Mouse (Mus musculus) liver, adult (tissue): Measurements from ENCODE around the gene Arhgap21.

Experiments used
- GATA4 ChIP-seq: IDR thresholded peaks from 2 replicates; pipeline ENCODE4 v1.6.1; 2014; ENCODE audit warnings: mild to moderate bottlenecking, low read length; ENCODE audit not compliant: insufficient replicate concordance

The Arhgap21 gene

DNA sequence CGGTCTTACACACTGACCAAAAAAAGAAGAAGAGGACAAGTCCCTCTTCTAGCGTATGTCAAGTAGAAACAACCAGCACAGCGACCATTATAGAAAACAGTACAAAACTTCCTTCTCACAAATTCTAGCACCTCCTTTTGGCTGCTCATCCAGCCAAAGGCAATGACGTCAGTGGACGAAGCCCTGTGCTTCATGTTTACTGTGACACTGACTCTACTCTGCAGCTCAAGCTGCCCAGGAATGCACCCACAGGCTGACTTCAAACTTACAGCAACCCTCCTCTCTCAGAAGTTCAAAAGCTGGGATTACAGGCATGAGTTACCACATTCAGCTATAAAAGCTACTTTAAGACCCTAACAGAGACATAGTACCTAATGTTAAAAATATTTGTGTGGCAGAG is 72.2 kb downstream of the Arhgap21 start:
- TF ChIP-seq GATA4 = no peak

DNA sequence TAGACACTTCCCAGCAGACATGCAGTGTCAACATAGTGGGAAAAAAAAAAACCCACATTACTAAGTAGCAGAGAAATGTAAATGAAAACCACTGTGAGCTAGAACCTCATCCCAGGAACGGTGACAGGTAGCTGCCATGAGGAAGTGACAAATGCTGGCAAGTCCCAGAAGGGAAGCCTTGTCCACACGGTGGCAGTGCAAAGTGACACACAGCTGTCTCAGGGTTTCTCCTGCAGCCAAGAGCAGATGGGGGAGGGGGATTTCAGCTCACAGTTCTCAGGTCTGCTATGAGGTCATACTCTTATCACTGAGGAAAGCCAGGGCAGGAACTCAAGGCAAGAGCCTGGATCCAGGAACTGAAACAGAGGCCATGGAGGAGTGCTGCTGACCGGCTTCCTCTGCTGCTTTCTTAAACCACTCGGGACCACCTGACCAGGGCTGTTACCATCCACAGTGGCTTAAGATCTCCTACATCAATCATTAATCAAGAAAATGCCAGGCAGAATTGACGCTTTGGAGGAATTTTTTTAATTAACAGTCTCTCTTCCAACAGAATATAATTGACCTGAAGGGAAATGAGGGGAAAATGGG is 74.5 kb downstream of the Arhgap21 start:
- no peak for TF ChIP-seq GATA4

DNA sequence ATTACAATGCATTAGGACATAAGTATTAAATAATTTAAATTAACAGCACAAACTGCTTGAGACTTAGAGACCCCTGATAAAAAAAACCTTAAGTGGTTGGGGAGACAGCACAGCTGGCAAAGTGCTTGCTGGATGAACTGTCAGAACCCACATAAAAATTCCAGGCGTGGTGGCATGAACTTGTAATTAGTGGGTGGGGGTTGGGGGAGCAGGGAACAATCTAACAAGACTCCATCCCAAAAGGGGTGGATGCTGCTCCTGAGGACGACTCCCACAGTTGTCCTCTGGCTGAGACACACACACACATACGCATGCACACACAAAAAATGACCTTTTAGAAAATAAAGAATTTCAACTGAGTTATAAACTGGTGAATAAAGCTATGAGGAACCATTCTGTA is 79.9 kb downstream of the Arhgap21 start:
- TF ChIP-seq GATA4 = no peak

DNA sequence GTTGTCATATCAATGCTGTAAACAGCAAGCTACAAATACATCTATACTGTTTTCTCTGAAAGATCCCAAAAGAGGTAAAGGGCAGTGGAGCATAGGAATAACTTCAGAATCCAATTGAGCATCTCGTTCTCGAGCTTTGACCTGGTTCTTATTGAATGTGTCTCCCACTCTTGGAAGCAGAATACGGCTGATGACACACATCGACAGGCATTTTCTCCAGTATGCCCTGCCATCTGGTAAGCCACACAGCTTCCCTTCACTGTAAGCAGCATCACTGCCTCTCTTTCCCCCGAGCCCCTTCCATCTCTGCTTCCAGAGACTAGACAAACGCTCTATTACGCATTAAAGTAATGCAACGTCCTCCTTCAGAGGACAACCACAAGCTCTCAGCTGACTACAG is 85.4 kb downstream of the Arhgap21 start:
- TF ChIP-seq GATA4 = no peak

DNA sequence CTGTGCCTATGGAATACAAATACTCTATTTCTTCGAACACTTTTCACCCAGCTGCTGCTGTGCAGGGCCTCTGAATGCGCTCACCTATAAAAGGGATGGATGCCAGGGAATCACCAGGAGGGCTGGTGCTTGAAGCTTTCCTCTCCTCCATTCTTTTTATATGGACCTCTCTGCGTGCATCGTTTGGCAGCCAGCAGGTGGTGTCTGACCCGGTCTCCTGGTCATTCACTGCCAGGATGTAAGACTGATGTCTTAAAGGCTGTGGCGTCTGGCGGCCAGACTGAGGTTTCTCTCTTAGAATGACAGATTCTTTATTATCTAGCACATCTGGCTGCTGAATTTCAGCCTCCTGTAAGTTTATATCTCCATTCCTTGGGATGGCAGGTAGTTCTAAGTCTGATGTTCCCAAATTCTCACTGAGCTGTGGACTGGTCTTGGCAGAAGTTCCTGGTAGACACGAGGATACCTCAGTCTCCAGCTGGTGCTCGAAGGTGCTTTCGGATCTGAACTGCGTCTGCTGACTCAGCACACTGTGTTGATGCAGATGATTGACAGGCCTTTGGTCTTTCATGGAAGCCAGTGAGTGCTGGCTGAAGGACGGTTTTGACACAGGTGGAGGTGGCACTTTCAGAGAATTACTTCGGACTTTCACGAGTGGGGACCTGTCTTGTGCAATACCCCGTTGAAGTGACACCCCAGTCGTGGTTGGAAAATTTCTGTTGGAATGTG is 88.6 kb downstream of the Arhgap21 start:
- TF ChIP-seq GATA4 = no peak

DNA sequence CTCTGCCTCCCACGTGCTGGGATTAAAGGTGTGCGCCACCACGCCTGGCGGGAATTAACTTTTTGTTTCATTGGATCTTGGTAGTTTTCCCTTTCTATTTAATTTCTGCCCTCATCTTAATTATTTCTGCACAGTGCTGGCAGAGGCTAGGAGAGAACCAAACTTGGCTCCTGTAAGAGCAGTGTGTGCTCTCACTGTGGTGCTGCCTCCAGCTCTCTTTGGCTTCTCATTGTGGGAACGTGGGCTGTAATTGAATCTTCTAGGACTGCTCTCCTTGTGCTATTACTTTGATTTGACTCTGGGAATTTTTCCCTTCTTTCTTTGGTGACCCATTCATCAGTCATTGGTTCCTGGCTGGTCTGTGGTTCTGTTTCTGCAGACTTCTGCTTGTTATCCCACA is 94.1 kb downstream of the Arhgap21 start:
- TF ChIP-seq GATA4 = no peak

DNA sequence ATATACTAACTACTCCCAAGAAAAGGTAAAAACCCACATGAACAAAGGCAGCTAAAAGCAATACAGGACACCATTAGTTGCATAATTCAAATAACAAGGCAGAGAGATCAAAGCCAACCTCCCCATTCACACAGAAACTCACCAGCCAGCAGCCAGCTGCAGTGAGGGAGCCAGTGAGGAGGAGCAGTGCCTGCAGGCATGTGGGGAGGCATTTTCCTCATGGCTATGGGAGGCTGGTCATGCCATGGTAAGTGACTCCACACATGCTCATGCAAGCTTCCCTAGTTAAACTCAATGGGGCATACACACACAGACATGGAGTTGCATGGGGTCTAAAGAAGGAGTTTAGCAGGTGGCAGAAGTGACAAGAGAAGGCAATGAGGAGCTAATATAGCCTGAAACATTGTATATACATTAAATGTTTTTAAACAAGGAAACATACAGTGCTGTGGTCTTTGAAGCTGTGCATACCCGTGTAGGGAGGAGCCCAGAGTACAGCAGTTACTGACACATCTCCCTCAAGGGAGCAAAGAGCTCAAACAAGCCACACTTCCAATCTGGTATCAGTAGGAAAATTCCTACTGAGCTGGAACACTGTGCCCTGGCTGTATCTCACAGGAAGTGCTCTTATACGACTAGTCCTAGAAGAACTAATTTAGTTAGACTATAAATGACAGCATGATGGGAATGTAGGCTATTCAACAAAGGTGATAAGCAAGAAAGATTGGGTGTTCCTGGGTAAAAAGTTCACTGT is 99.3 kb downstream of the Arhgap21 start:
- TF ChIP-seq GATA4 = no peak

DNA sequence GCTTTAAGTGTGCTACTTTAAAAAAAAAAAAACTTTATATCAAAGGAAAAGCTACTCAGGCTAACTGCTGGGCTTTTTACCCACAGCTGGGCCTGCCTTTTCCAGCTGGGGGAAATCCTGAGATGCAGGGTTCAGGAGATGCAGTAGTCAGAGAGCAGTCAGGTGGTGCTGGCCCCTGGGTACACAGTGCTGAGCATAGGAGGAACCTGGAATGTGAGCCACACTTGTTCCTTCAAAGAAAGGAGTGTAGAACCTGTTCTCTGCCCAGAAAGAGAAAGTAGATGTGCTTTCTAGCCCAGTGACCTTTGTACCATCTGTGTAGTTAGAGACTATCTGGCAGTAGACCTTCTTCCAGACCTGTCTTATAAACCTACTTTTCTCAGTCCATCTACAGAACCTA is 100.6 kb downstream of the Arhgap21 start:
- no peak for TF ChIP-seq GATA4

DNA sequence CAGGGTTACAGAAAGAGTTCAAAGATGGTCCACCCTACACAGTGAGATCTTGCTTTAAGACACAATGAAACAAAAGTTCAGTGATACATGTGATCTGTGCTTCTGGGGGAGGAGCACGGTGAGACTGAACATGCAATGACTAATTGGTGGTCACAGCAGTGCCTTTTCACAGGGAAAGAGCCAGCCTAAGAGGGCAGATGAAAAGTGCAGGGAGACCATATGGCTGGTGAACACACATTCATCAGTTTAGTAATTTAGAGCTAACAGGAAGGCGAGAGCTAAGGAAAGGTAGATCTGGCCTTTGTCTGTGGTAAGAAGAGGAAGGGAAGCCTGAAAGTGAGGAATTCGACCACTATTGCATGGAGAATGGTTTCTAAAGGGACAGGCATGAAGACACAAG is 102.9 kb downstream of the Arhgap21 start:
- TF ChIP-seq GATA4 = no peak

DNA sequence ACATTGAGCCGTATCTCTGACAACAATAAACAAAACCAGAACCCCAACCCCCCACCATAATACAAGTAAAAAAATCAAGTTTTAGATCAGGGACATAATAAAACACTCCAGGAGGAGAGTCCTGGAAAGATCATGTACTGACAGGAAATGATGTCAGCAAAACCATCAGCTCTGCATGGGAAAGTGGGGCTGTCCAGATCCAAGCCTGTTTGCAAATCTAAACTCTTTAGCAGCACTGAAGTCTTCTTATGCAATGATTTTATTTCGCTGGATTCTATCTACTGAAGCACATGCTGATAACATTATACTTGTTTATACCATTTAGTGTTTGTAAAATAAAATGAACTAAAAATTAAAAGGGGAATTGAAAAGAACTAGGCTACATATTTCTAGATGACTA is 104.1 kb downstream of the Arhgap21 start:
- no peak for TF ChIP-seq GATA4

DNA sequence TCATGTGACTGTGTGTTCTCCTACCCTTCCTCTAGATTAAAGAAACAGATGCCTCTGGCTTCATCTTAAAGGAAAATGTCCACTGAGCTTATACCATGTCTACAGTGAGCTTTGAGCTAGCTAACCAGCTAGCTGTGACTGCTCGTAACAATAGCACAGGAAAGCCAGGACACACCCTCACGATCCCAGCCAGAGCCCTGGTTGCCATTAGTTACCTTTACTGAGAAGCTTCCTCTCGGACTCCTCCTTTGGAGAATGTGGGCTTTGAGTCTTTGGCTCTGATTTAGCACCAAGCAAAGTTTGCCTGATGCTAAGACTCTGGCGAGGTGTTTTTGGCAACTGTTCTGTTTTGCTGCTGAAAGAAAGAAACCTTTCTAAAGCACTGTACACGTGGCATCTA is 107.9 kb downstream of the Arhgap21 start:
- no peak for TF ChIP-seq GATA4

DNA sequence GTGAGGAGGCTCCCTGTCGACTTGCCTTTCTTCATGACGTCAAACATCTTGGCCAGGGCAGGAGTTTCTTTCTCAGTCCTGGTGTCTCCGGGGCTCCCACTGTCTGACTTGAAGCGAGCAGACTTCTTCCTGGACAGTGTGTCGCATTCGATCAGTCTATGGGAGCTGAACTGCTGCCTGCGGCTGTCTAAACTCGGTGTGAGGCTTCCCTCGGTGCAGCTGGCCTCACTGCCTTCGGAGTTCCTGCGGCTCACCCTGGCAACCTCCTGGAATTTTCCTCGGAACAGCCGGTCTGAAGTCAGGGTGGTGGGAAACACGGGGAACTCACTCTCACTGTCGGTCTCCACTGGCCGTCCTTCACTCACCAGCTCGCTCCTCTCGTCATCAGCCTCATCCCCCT is 119.3 kb downstream of the Arhgap21 start:
- TF ChIP-seq GATA4 = no peak

DNA sequence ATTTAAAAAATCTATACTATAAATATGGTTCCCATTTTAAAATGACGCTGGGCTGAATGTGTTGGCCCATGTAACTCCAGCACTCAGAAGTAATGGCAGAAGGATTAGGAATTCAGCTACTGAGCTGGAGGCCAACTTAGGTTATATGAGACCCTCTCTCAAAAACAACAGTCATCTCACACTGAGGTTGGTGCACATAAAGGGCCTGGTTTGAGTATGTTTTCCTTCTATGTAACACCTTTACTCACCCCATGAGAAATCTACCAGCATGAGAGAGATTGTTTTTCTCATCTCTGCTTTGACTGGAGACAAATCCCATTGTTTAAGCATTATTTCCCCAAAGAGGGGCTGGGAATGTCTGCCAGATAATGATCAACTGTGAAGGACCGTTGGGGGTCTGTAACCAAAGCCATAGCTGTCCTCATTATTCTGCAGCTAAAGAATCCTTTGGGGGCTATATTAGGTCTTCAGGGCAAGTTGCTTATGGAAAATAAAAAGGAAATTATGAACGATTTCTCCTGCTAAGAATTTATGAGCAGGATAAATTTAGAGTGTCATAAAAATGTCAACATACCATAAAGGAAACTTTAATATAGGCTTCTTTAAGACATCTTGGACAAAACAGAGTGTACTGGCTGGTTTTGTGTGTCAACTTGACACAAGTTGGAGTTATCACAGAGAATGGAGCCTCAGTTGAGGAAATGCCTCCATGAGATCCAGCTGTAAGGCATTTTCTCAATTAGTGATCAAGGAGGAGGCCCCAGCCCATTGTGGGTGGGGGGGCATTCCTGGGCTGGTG is 136.9 kb downstream of the Arhgap21 start:
- no peak for TF ChIP-seq GATA4

DNA sequence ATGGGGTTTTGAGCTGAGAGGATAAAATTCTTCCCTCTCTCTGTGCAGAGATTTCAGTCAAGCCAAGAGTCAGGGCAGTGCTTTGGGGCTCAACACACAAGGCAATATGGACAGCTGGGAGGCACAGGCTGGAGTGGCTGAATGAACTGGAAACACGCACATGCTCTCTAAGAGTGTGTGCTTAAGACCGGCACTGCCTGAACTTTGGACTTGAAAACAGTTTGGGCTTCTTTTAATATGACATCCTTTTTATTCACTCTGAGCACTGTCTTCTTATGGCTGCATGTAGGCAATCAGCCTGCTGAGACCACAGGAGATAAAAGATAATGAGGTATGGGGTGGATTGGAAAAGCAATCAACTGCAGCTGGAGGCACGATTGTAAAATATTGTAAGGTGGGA is 137.8 kb downstream of the Arhgap21 start:
- no peak for TF ChIP-seq GATA4

DNA sequence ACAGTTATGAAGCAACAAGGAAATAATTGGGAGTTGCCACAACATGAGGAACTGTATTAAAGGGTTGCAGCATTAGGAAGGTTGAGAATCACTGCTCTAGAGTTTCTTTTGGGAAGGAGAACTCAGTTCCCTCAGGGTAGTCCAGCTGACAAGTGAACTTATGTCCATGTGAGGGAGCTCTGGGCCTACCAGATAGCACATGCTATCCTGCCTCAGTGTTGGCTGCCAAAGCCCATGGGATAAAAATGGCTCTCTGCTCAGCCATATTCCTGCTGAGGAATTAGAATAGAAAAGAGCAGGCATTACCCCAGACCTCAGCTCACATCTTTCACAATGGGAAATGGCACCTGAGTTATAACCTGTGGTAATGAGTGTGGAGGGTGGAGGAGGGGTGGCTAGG is 142.4 kb downstream of the Arhgap21 start:
- no peak for TF ChIP-seq GATA4
